Mouse (Mus musculus): ENCODE data around the gene Tspan4. TPM values are rescaled to one million over a fixed set of nuclear protein-coding genes. Genes with fewer than 3 reads are reported as not detected.
A peak's percentile ranks its signal among the peaks of the same experiment; 100 is the strongest.

The Tspan4 gene
- total RNA-seq (2017): 61.4 and 81.5 TPM in 2 replicates

DNA sequence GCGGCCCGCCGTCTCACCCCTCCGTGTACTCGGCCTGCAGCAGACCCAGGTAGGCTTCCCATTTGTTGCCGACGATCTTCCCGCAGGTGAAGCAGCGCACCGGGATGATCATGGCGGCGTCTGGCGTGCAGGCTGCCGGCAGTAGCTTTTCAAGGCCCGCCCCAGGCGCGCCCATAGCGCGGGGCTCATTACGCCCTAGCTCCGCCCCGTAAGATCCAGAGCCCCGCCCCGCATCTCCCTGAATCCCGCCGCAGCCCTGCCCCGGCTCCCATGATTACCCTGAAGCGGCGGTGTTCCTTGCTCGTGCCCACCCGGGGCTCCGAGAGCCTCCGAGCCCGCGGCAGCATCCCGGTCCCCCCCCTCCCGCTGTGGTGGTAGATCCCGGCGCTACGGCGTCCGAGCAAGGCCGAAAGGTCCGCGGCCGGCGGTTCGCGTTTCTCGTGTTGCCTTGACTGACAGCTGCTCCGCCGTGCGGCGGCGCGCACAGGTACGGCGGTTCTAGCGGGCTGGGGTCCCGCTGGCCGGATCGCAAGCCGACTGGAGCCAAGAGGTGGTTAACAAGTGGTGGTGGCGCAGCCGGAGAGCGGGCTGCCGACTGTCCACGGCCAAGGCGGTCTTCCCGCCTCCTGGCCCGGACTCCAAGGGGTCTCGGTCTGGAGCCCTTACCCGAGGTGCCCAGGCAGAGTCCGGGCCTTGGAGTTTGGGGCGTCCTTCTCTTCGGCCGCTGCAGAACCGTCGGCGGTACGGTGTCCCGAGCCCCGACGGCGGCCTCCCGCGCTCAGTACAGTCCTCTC, at the start of gene Tspan4, which contains the start of gene Polr2l:
Gene Tspan4 (plus strand): TSS at position 230 of the 794 bp plus-strand sequence.
Gene Polr2l (minus strand): TSS at position 122 of the 794 bp plus-strand sequence.
- peak; percentile 39 to 71; a peak in 3 of 4 replicates for ATAC-seq (replicated peaks in 1 of 2; ENCODE audit: insufficient read depth in 1 of 2, low FRiP score in 2 of 2, low TSS enrichment in 1 of 2, low read depth in 1 of 2, poor library complexity in 2 of 2, severe bottlenecking in 2 of 2)

DNA sequence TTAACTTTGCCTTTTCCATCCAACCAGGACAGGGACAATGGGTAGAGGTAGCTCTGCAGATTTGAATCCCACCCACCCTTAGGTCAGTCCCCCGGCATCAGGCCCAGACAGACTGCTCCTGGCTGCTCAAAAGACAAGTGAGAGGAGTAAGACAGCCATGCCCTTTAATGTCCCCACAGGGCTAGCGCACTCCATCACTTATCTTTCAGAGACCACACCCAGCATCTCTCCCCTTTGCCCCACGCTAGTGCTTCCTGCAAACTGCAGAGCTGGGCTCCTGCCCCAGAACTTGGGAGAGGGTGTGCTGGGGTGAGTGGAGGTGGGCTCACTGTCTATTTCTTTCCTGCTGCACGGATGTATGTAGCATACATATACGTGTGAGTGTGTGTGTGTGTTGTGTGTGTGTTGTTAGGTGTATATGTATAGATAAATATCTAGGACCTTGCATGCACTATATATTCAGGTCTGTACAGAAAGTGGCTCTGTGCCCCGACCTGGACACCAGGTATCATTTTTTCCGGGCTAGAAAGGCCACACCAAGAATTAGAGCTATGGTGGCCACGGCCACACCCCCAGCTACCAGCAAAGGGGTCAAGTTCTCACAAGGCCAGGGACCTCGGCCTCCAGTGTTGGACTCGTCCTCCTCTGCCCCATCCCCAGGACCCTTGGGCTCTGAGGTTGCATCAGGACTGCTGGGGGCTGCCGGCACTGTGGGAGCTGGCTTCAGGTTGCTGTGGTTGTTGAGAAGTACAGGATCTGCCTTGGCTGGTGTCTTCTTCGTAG, 47.9 kb upstream of the Tspan4 start:
- no peak for ATAC-seq (replicated peaks in 1 of 2; ENCODE audit: insufficient read depth in 1 of 2, low FRiP score in 2 of 2, low TSS enrichment in 1 of 2, low read depth in 1 of 2, poor library complexity in 2 of 2, severe bottlenecking in 2 of 2)

DNA sequence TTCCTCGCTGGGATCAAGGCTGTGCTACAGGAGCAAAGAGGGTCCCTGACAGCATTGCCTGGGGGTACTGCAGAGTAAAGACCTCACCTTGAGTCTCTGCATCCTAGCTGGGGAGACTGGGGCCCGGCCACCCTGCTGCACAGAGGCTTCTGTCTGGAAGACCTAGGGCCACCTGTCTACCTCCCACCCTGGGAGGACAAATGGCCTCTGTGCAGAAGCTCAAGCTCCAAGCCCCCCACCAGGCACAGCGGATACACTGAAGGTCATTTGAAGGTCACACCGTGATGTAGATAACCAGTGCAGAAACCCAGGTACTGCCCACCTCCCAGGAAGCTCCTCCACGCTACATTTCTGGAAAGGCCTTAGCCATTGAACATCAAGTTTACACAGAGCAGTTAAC, 46.3 kb upstream of the Tspan4 start:
- ATAC-seq (replicated peaks in 1 of 2; ENCODE audit: insufficient read depth in 1 of 2, low FRiP score in 2 of 2, low TSS enrichment in 1 of 2, low read depth in 1 of 2, poor library complexity in 2 of 2, severe bottlenecking in 2 of 2): no peak

DNA sequence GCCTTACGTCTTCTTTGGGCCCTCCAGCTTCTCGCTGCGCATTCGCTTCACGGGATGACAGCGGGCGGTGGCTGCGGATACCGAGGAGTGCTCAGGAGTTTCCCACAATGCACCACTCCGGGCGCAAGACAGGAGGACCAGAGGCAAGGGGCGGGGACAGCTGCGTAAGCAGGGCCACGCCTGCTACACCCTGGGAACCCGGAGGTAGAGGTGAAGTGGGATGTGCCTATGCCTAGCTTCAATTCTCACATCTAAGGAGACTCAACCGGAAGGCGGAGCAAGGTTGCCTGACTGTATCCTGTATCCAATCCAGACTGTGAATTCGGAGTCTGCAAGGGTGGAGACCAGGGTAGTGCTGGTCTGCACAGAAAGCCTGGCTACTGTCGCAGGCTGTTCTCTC, 45.7 kb upstream of the Tspan4 start, which contains the start of gene Cend1:
Gene Cend1 (minus strand): TSS at position 182 of the 400 bp plus-strand sequence.
- ATAC-seq (replicated peaks in 1 of 2; ENCODE audit: insufficient read depth in 1 of 2, low FRiP score in 2 of 2, low TSS enrichment in 1 of 2, low read depth in 1 of 2, poor library complexity in 2 of 2, severe bottlenecking in 2 of 2): no peak

DNA sequence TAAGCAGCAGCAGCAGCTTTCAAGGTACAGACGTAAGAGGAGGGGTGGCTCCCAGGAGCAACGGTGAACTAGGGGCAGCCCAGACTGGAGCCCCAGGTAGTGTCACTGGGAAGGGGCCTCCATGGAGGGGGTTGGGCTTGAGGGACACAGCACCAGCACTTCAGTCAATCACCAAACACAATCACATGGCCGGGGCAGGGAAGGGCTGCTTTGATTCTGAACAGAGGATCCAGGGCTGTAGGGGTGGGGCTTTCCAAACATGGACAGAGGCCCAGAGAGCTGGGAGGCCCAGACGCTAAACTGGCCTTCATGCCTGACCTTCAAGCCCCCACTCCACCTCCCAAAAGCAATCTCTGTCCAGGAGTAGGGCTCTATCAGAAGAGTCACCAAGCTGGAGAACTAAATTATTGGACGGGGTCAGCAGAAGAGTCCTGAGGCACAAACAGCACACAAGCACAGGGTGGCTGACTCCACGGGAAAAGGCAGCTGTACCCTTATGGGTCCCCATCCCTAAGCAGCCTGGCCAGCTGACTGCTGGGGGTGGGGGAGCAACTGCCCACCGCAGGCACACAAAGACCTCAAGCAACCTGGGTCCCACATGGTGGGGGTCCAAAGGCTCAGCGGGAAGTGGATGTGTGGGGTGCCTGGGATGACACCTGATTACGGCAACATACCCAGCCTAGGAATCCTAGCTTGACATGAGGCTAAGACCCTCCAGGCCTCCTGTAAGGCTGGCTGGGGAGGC, 45.0 kb upstream of the Tspan4 start:
- ATAC-seq (replicated peaks in 1 of 2; ENCODE audit: insufficient read depth in 1 of 2, low FRiP score in 2 of 2, low TSS enrichment in 1 of 2, low read depth in 1 of 2, poor library complexity in 2 of 2, severe bottlenecking in 2 of 2): no peak

DNA sequence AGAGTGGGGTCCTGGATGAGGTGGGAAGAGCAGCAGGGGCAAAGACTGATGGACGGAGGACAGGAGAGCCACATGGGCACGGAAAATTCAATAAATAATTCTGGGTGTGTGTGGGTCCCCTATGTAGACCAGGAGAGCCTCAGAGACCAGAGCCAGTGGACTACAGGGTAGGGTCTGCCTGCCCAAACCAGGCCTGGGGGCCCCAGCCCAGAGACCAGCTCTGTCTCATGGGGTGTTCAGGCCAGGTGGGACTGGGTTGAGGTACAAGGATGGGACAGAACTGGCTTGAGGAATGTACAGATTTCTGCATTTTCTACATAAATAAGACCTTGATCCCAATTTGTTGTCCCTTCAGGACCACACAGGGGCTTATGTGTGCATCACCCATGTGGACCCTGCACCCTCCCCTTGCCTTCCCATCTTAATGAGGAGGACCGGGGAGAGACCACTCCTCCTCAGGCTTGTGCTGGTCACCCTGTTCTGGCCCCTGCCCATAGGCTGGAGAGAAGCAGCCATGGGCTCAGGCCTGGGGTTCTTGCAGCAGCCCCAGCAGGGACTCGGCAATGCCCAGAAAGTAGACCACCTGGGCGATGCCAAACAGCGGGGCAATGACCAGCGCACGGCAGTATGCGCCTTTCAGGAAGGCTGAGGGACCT, 44.3 kb upstream of the Tspan4 start:
- no peak for ATAC-seq (replicated peaks in 1 of 2; ENCODE audit: insufficient read depth in 1 of 2, low FRiP score in 2 of 2, low TSS enrichment in 1 of 2, low read depth in 1 of 2, poor library complexity in 2 of 2, severe bottlenecking in 2 of 2)

DNA sequence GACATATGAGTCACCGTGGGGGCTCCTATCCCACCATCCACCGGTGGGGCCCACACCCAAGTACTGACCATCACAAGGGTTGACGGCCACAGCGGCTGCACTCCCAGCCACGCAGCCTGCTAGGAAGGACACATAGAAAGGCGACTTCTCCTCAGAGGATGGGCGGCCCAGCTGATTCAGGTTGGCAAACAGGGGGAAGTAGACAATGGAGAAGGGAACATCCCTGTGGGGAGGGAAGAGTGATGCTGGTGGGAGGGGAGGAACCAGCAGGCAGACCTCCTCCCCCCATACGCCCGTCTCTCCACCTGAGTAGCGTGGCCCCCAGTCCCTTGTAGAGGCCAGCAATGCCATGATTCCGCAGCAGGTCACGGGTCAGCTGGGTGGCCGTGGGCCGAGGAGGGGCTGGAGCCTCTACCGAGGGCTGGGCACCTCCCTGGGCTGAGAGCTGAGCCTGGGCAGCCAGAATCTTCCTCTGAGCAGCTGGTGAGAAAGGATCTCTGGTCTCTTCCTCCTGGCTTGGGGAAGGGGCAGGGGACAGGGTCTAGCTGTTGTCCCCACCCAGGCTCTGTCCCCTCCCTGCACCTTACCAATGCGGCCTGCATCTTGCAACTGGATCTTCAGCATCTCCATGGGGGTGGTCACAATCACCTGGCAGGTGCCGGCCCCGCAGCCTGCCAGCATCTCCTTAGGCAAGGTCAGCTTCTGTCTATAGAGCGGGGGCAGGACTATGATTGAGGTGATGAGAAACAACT, 43.4 kb upstream of the Tspan4 start:
- no peak for ATAC-seq (replicated peaks in 1 of 2; ENCODE audit: insufficient read depth in 1 of 2, low FRiP score in 2 of 2, low TSS enrichment in 1 of 2, low read depth in 1 of 2, poor library complexity in 2 of 2, severe bottlenecking in 2 of 2)

DNA sequence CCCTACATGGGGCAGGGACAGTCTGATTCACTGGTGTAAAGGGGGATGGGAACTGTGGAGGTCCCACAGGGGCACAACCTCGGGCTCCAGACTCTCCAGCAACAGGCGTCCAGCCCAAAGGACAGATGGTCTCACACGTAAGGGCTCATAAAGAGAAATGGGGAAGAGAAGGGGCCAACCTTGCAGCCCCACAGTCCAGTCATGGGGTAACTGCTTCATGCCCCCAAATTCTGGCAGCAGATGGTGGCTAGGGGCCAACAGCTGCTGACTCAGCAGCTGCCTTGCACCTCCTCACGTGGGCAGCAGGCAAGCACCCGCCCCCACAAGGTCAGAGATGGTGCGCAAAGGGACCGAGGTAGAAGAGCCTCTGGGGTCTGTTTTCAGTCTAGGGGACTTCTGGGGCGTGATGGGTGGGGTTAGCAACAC, 42.8 kb upstream of the Tspan4 start:
- ATAC-seq (replicated peaks in 1 of 2; ENCODE audit: insufficient read depth in 1 of 2, low FRiP score in 2 of 2, low TSS enrichment in 1 of 2, low read depth in 1 of 2, poor library complexity in 2 of 2, severe bottlenecking in 2 of 2): peak in 1 of 2 experiments; percentile 33; a peak in 2 of 4 replicates

DNA sequence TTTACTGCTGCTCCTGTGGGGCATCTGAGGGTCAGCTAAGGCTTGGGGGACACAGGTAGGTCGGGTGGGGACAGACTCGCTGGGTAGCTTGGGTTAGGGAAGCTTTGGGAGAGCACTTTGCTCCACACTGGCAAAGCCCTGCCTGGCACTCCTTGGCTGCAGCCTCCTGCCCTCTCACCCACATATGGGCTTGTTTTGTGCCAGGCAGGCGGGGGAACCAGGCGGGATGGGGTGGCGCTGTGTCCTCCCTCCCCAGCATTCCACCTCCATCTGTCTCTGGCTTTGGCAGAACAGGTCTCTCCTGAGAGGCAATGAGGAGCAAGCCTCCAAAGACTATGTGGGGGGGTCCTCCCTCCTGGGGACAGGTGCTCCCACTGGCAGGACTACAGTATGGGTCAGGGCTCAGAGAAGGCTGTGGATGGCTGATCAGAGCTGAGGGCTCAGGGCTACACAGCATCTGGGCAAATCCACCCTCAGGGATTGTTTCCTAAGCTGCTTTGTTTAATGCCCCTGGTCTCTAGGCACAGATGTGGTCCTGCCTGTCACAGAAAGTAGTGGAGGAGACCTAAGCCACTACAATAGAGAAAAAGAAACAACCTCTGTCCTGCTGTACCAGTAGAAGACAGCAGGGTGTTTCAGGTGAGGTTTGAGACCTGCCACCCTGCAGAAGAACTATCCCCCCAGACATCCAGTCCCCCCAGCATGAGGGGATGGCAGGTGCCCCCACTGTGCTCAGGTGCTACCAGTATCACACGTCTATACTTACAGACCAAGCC, 42.1 kb upstream of the Tspan4 start:
- no peak for ATAC-seq (replicated peaks in 1 of 2; ENCODE audit: insufficient read depth in 1 of 2, low FRiP score in 2 of 2, low TSS enrichment in 1 of 2, low read depth in 1 of 2, poor library complexity in 2 of 2, severe bottlenecking in 2 of 2)

DNA sequence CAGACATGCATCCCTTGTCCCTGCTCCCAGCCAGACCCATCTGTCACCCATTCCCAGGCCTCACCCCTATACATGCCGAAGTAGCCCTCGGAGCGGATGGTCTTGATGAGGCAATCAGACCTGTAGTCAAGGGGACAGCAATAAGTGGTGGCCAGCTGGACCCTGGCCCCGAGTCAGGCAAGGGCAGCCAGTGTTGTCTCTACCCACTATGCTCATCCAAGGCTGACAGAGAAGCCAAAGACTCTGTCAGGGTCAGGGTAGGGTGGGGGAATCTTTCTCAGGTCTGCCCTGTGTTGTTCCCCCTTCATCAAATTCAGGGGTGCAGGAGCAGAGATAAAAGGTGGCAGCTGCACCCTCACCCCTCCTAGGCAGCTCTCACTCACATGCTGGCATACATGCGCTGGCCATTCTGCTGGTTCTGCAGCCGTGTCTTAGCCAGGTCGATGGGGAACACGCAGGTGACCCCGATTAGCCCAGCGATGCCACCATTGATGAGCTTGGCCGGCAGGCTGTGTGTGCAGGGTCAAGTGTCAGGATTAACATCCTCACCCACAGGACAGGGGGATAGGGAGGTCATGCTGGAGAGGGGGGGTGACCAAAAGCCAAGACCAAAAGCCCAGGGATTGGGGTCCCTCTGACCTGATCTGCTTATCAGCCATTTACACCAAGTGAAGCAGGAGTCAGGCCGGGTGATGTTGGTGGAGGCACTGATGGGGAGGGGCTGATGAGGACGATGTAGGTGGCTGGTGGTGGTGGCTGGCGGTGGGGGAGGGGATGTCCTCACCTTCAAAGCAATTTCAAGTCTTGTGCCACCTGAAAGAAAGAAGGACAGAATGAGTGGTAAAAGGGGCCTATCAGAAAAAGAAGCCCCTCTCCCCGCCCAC, 41.3 kb upstream of the Tspan4 start:
- no peak for ATAC-seq (replicated peaks in 1 of 2; ENCODE audit: insufficient read depth in 1 of 2, low FRiP score in 2 of 2, low TSS enrichment in 1 of 2, low read depth in 1 of 2, poor library complexity in 2 of 2, severe bottlenecking in 2 of 2)

DNA sequence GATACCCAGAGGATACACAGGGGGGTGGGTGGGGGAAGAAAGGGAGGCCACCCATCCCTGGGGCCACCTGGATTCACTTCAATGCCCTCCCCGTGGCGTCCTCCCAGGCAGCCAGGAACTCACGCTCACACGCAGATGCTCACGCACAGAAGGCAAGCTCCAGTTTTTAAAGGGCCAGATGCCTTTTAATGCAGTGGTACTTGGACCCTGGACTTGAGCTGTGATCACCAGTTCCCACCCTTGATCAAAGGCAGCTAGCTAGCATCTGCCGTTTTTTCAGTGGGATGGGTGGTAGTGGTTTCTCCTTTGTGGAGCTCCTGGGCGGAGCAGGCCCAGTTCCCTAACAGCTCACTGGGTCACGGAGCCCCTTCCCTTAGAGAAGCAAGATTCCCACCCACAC, 40.6 kb upstream of the Tspan4 start:
- ATAC-seq (replicated peaks in 1 of 2; ENCODE audit: insufficient read depth in 1 of 2, low FRiP score in 2 of 2, low TSS enrichment in 1 of 2, low read depth in 1 of 2, poor library complexity in 2 of 2, severe bottlenecking in 2 of 2): no peak

DNA sequence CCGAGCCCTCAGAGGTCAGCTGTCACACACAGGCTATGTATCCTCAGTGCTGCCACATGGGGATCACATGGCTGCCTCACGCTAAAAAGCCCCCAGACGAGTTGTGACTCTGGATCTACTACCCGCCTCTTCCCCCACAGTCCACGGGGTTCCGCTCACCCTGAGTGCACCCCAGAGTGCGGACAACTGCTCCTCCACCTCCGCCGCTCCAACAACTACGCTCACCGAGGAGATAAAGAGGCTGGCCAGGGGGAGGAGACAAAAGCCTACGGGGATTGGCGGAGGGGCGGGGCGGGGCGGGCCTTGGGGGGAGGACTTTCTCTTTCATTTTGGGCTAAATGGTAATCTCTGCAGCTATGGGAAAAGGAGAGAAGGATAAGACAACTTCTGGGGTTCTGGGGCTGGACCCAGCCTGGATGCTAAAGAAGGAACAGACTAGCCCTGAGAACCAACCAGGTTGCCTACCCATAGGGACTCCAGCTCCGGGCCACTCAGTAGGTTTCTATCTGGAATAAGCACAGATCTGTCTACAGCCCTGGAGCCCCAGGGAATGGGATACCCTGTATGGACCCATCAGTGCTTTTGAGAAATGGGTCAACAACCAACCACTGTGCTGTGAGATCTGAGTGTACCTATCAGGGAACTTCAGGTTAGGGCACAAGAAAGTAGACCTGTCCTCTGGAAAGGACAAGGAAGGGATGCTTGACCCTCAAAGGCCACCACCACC, 39.7 kb upstream of the Tspan4 start:
- ATAC-seq (replicated peaks in 1 of 2; ENCODE audit: insufficient read depth in 1 of 2, low FRiP score in 2 of 2, low TSS enrichment in 1 of 2, low read depth in 1 of 2, poor library complexity in 2 of 2, severe bottlenecking in 2 of 2): peak; percentile 55 to 60

DNA sequence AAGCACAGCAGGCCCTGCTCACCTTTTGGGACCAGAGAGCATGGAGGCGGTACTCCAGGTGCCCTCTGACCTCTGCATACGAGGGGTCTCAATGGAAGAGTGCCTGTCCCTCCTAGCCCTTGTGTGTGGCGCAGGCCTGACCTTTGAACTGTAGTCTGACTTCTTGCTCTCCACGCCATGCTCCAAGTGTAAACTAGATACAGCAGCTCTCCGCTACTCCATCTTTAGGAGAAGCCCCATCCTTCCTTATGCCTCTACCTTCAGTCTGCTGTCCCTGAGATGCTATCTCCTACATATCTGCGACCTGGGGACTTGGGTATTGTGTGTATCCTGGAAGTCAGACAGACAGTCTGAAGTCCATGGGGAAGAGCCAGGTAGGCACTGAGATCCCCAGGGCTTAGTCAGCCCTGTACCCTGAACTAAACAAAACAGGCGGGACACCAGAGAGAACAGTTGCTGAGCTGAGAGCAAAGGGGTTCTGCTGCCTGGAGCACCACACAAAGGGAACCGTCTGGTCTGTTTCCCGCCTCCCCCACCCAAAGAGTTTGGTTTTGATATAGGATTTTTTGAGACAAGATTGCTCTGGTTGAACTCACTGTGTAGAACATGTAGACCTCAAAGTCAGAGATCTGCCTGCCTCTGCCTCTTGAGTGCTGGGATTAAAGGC, 39.1 kb upstream of the Tspan4 start:
- ATAC-seq (replicated peaks in 1 of 2; ENCODE audit: insufficient read depth in 1 of 2, low FRiP score in 2 of 2, low TSS enrichment in 1 of 2, low read depth in 1 of 2, poor library complexity in 2 of 2, severe bottlenecking in 2 of 2): no peak

DNA sequence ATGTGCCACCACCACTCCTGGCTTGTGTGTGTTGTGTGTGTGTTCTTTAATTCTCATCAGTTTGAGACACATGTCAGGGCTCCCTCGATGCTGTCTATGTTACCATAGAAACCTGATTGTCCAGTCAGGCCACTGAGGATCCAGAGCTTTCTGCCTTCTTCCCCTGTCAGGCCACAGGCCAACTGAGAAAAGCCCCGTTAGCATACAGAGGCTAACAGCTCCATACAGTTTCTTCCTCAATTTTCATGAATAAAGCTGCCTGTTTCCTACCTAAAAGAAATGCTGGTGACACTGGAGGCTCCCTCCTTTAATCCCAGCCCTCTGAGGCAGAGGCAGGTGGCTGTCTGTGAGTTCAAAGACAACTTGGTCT, 38.5 kb upstream of the Tspan4 start:
- ATAC-seq (replicated peaks in 1 of 2; ENCODE audit: insufficient read depth in 1 of 2, low FRiP score in 2 of 2, low TSS enrichment in 1 of 2, low read depth in 1 of 2, poor library complexity in 2 of 2, severe bottlenecking in 2 of 2): no peak

Data from hematopoietic stem cell, adult 5-6 weeks (primary cell).